Mouse (Mus musculus) heart, postnatal 0 days (tissue): ENCODE results near the gene Dop1a. TPM values are rescaled to one million over a fixed set of nuclear protein-coding genes. Genes with fewer than 3 reads are reported as not detected.

Experiments used
- ATAC-seq: fragments of 200-750 bp; cut with Nextera tagmentation; 2 replicates; pipeline ENCODE4 v1.8.0; 2017; ENCODE audit warnings: low read depth, moderate number of reproducible peaks, moderate library complexity; ENCODE audit not compliant: insufficient read depth
- DNase-seq: peaks from one replicate; pipeline ENCODE4 v3.0.0-alpha.2; 2016; ENCODE audit warnings: low spot score
- H3K27ac ChIP-seq: fragments of 300-500 bp; sonication (generic); 2 replicates; pipeline ENCODE4 v1.5.1; 2014; ENCODE audit warnings: low read depth, mild to moderate bottlenecking
- H3K27me3 ChIP-seq: fragments of 300-500 bp; sonication (generic); 2 replicates; pipeline ENCODE4 v1.6.1; 2014; ENCODE audit warnings: low read length, mixed read lengths; ENCODE audit not compliant: control insufficient read depth, insufficient read depth
- H3K36me3 ChIP-seq: fragments of 300-500 bp; sonication (generic); replicated peaks from 2 replicates; pipeline ENCODE4 v1.6.1; 2014; ENCODE audit warnings: low read length, mixed read lengths; ENCODE audit not compliant: control insufficient read depth, insufficient read depth
- H3K4me1 ChIP-seq: fragments of 300-500 bp; sonication (generic); 2 replicates; pipeline ENCODE4 v1.6.1; 2014; ENCODE audit warnings: antibody characterized with exemption; ENCODE audit not compliant: control insufficient read depth, insufficient read depth
- H3K4me2 ChIP-seq: fragments of 300-500 bp; sonication (generic); 2 replicates; pipeline ENCODE4 v1.6.1; 2014; ENCODE audit warnings: low read depth, mild to moderate bottlenecking, low read length, moderate library complexity
- H3K4me3 ChIP-seq: fragments of 300-500 bp; sonication (generic); 2 replicates; pipeline ENCODE4 v1.5.1; 2014; ENCODE audit warnings: low read depth, low read length
- H3K9ac ChIP-seq: fragments of 300-500 bp; sonication (generic); replicated peaks from 2 replicates; pipeline ENCODE4 v1.6.1; 2014; ENCODE audit warnings: low read depth, low read length, mixed read lengths
- H3K9me3 ChIP-seq: fragments of 300-500 bp; sonication (generic); replicated peaks from 2 replicates; pipeline ENCODE4 v1.6.1; 2016; ENCODE audit warnings: low read length; ENCODE audit not compliant: control insufficient read depth
- CTCF ChIP-seq: IDR thresholded peaks from 2 replicates; pipeline ENCODE4 v1.5.1; 2016; ENCODE audit warnings: antibody characterized with exemption, control low read depth, low read depth
- EP300 ChIP-seq: IDR thresholded peaks from 2 replicates; pipeline ENCODE4 v1.6.1; 2016; ENCODE audit warnings: antibody characterized with exemption, low read depth
- WGBS: fragments of 180-500 bp; shearing (Covaris S2); extraction: QIAGEN DNeasy Blood & Tissue Kit; methylation state at CpG from one replicate; pipeline ENCODE4 v1.1.7; 2014; 5-methylcytosine and 5-hydroxymethylcytosine counted together
- polyA plus RNA-seq: library from polyadenylated mRNA; unstranded; fragments of >200 nt; fragmentation: Nextera tagmentation; extraction: Ambion mirVana; gene quantifications from 2 replicates; pipeline ENCODE4 v1.2.1, GENCODE M21; 2015
- total RNA-seq: library from RNA; depleted of rRNA; stranded (reverse); fragments of >200 nt; gene quantifications from 2 replicates; pipeline ENCODE4 v1.2.3, GENCODE M21; 2014; ENCODE audit warnings: low replicate concordance

Gene Dop1a
- total and polyA plus RNA-seq, 2 experiments from 2014 or later, result 8.2 to 23.1 TPM

DNA sequence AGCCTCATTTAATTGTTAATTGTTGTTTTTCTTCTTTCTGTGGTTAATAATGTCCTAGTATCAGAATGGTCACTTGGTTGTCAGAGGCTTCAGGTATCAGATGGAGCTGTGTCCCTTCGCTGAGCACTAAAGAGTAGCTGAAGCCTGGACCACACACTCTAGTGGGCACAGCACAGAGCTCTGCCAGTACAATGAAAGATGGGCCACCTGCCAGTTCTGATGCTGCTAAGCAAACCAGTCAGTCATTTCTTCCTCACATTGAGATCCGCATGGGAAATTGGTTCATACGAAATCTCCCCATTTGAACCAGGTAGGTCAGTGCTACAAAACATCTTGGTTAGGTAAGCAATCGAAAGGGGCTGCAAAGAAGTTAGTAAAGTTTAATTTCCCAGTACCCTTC, 87.7 kb downstream of the Dop1a start:
- WGBS, result 90% methylated on average over 4 of the region's 4 CpGs
- ATAC-seq, result no peak
- Histone ChIP-seq H3K9me3 (no peaks in the 10 kb centered on the region), H3K9ac (no peak overlapping the region), H3K4me2 (no peak overlapping the region), H3K27me3 (no peaks in the 10 kb centered on the region), H3K4me3 (no peak overlapping the region), H3K36me3 (peaks cover 74% of the 10 kb centered on the region), H3K4me1 (no peaks in the 10 kb centered on the region), H3K27ac (no peak overlapping the region)
- no peak for DNase-seq
- TF ChIP-seq CTCF (no peak), EP300 (no peak)

DNA sequence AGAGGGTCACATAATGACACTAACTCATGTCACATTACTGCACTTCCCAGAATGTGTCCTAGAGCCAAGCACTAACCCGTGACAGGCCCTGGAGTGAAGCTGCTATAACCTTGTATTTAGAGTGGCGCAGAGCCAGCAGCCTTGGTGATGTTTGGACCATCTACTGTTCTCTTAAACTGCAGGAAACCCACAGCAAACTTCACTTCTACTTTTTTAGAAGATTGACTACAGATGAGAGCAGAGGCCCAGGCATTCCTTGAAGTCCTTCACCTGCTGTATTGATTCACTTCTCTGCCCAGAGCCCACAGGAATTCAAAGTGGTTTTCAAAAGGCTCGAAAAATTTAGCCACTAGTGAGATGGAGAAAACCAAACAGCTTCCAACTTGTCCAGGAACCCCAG, 93.6 kb downstream of the Dop1a start:
- H3K4me1 ChIP-seq, result no peaks in the 10 kb centered on the region
- H3K4me3 ChIP-seq, result no peak overlapping the region
- H3K4me2 ChIP-seq, result no peak overlapping the region
- H3K9me3 ChIP-seq, result no peaks in the 10 kb centered on the region
- 76% methylated on average over 3 of the region's 3 CpGs for WGBS
- DNase-seq (no peak), ATAC-seq (no peak)
- no peak for TF ChIP-seq CTCF
- TF ChIP-seq EP300, result no peak
- no peak overlapping the region for H3K9ac ChIP-seq
- H3K27ac ChIP-seq, result no peak overlapping the region
- no peaks in the 10 kb centered on the region for H3K27me3 ChIP-seq
- peaks cover 80% of the 10 kb centered on the region for H3K36me3 ChIP-seq

DNA sequence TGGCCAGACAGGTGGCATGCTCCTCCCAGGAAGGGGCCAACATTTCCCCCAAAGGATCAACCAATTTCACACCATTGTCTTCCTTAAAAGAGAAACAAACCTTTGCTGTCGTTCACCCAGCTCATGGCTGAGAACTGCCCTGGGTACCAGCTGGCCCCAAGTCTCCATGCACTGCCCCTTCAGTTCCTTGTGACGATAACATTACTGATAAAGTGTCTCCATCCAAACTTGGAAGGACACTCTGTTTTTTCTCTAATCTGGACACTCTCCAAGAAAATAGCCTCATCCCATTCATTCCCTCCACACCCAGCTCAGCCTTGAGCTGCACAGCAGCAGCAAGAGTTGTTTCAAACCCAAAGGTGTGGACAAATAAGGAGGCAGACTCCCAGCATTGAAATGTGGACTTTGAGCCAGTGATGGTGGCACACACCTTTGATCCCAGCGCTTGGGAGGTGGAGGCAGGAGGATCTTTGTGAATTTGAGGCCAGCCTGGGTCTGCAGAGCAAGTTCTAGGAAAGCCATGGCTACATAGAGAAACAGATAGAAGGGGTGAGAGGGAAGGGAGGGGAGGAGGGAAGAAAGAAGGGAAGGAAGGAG, 102.5 kb downstream of the Dop1a start:
- Histone ChIP-seq H3K9me3 (no peaks in the 10 kb centered on the region), H3K27me3 (no peaks in the 10 kb centered on the region), H3K9ac (no peak overlapping the region), H3K4me3 (no peak overlapping the region), H3K4me2 (no peak overlapping the region), H3K27ac (no peak overlapping the region), H3K4me1 (peaks cover 7% of the 10 kb centered on the region; the same call in 1 of the 2 replicates), H3K36me3 (peaks cover 21% of the 10 kb centered on the region)
- TF ChIP-seq EP300 (no peak), CTCF (no peak)
- 71% methylated on average over 3 of the region's 3 CpGs for WGBS
- ATAC-seq (no peak), DNase-seq (no peak)

DNA sequence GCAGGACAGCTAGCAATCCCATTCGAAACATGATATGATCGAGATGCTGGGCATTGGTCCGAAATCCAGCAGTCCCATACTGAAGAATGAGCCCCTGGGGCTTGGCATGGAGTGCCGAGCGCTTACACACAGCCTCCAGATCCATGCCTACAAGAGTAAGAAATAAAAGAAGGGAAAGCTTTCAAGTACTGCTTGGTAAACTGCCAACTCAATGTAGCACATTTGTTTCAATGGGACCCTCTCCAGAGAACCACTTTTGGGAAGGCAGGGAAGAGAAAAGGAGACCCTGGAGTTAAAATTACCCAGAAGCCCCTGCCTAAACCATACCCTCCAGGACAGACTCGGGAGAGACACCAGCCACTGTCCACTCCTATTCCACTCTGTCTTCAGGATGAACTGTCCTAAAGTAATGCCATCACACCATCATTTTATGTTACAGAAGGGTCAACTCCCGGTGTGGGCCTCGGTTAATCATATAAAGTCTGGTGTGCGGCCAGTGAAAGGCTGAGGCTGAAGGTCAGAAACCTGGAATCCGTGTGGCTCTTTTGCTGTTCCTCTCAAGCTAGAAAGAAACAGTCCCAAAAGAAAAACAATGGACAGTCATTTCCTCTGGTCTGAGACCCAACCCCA, 103.4 kb downstream of the Dop1a start:
- DNase-seq, result no peak
- no peak overlapping the region for H3K27ac ChIP-seq
- H3K9me3 ChIP-seq, result no peaks in the 10 kb centered on the region
- no peak overlapping the region for H3K9ac ChIP-seq
- H3K4me2 ChIP-seq, result peak overlapping the region; percentile 98
- H3K36me3 ChIP-seq, result peaks cover 13% of the 10 kb centered on the region
- ATAC-seq, result no peak
- H3K27me3 ChIP-seq, result no peaks in the 10 kb centered on the region
- H3K4me3 ChIP-seq, result peak overlapping the region; percentile 70; the same call in 1 of the 2 replicates
- 71% methylated on average over 10 of the region's 10 CpGs for WGBS
- TF ChIP-seq EP300, result no peak
- TF ChIP-seq CTCF, result no peak
- H3K4me1 ChIP-seq, result peaks cover 7% of the 10 kb centered on the region; the same call in 1 of the 2 replicates

DNA sequence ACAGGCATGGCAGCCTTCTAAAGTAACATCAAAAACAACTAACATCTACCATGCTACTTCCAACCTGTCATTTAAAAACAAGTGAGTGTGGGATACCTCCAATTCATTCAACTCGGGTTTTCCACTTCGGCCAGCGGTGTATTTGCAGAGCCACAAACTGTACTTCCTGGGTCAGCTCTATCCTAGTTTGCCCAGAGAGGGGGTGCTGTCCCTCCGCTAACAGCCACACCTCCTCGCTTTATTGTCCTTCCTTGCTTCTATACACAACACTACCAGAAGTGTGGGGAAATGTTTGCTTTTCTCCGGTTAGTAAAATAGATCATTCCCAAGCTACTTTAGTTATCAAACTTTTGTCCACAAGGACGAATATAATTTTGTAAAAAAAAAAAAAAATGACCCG, 104.0 kb downstream of the Dop1a start:
- 10% methylated on average over 8 of the region's 8 CpGs for WGBS
- Histone ChIP-seq H3K4me1 (peaks cover 7% of the 10 kb centered on the region; the same call in 1 of the 2 replicates), H3K9ac (peak overlapping the region; percentile 50; the same call in 1 of the 2 replicates), H3K27me3 (no peaks in the 10 kb centered on the region), H3K4me2 (peak overlapping the region; percentile 98), H3K27ac (no peak overlapping the region), H3K4me3 (peak overlapping the region; percentile 70), H3K36me3 (peaks cover 7% of the 10 kb centered on the region), H3K9me3 (no peaks in the 10 kb centered on the region)
- ATAC-seq, result no peak
- TF ChIP-seq CTCF (no peak), EP300 (no peak)
- no peak for DNase-seq
